Mouse (Mus musculus) E14TG2a.4 (cell line): ENCODE measurements around the gene Cfap45.

Experiments used
- CTCF ChIP-seq: conservative IDR thresholded peaks from 2 replicates; pipeline ENCODE4 v1.5.1; 2014; ENCODE audit warnings: low read length
- NANOG ChIP-seq: IDR thresholded peaks from 2 replicates; pipeline ENCODE4 v1.6.1; 2014; ENCODE audit warnings: borderline replicate concordance, low read length, mixed read lengths

DNA sequence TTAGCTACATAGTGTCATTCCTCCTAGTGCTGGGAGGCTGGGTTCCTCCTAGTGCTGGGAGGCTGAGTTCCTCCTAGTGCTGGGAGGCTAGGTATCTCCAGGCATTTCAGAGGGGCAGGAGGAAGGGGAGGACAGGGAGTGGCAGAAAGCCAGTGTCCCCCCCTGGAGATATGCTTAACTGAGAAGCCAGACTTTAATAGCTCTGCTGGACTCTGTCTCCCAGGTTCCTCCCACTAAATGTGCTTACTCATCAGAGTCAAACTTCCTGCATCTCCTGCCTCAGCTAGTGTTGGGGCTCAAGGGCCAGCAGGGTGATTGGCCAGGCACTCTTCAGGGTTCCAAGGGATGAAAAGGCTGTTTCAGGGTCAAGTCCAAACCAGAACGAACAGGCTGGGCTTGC, 5.2 kb upstream of the Cfap45 start:
- no peak for TF ChIP-seq CTCF
- TF ChIP-seq NANOG, result no peak
